Mouse (Mus musculus): ENCODE data around the gene Serpinb2.
A peak's percentile ranks its signal among the peaks of the same experiment; 100 is the strongest.

Gene Serpinb2

GRCm38 (mm10) chr1:107511252-107511651, at the start of gene Serpinb2:
TSS of gene Serpinb2 (plus strand) at chr1:107511423.
- no peak for DNase-seq (ENCODE audit: low spot score in 2 of 2)

GRCm38 (mm10) chr1:107479909-107480308, 31.3 kb upstream of the Serpinb2 start:
- no peak for DNase-seq (ENCODE audit: low spot score in 2 of 2)

GRCm38 (mm10) chr1:107481452-107481851, 29.8 kb upstream of the Serpinb2 start:
- peak; percentile 11 to 54 for DNase-seq (ENCODE audit: low spot score in 2 of 2)

- no peak for DNase-seq (ENCODE audit: low spot score in 2 of 2)
These were observed 21.6 kb upstream of the Serpinb2 start for GRCm38 (mm10) chr1:107489577-107489976.

GRCm38 (mm10) chr1:107496789-107497188, 14.4 kb upstream of the Serpinb2 start:
- DNase-seq (ENCODE audit: low spot score in 2 of 2): no peak

GRCm38 (mm10) chr1:107502025-107502424, 9.2 kb upstream of the Serpinb2 start:
- no peak for DNase-seq (ENCODE audit: low spot score in 2 of 2)

GRCm38 (mm10) chr1:107503294-107503693, 7.9 kb upstream of the Serpinb2 start:
- no peak for DNase-seq (ENCODE audit: low spot score in 2 of 2)

- no peak for DNase-seq (ENCODE audit: low spot score in 2 of 2)
These were observed 5.2 kb upstream of the Serpinb2 start for GRCm38 (mm10) chr1:107505898-107506562.

- DNase-seq (ENCODE audit: low spot score in 2 of 2): no peak
These were observed 1.2 kb downstream of the Serpinb2 start for GRCm38 (mm10) chr1:107512194-107513138.

GRCm38 (mm10) chr1:107513530-107513929, 2.3 kb downstream of the Serpinb2 start:
- no peak for DNase-seq (ENCODE audit: low spot score in 2 of 2)

- no peak for DNase-seq (ENCODE audit: low spot score in 2 of 2)
These were observed 4.7 kb downstream of the Serpinb2 start for GRCm38 (mm10) chr1:107515839-107516498.

GRCm38 (mm10) chr1:107525592-107525991, 14.4 kb downstream of the Serpinb2 start:
- DNase-seq (ENCODE audit: low spot score in 2 of 2): no peak

- no peak for DNase-seq (ENCODE audit: low spot score in 2 of 2)
These were observed 17.3 kb downstream of the Serpinb2 start for GRCm38 (mm10) chr1:107528325-107529078.

- DNase-seq (ENCODE audit: low spot score in 2 of 2): no peak
These were observed 18.3 kb downstream of the Serpinb2 start for GRCm38 (mm10) chr1:107529365-107530052.

- DNase-seq (ENCODE audit: low spot score in 2 of 2): no peak
These were observed 22.5 kb downstream of the Serpinb2 start for GRCm38 (mm10) chr1:107533736-107534135.

- no peak for DNase-seq (ENCODE audit: low spot score in 2 of 2)
These were observed 26.2 kb downstream of the Serpinb2 start for GRCm38 (mm10) chr1:107537435-107537834.

GRCm38 (mm10) chr1:107559494-107559893, 48.3 kb downstream of the Serpinb2 start:
- no peak for DNase-seq (ENCODE audit: low spot score in 2 of 2)

- no peak for DNase-seq (ENCODE audit: low spot score in 2 of 2)
These were observed 50.9 kb downstream of the Serpinb2 start for GRCm38 (mm10) chr1:107562110-107562509.

GRCm38 (mm10) chr1:107565644-107566043, 54.4 kb downstream of the Serpinb2 start:
- DNase-seq (ENCODE audit: low spot score in 2 of 2): no peak

GRCm38 (mm10) chr1:107576094-107576493, 64.9 kb downstream of the Serpinb2 start:
- DNase-seq (ENCODE audit: low spot score in 2 of 2): no peak

- DNase-seq (ENCODE audit: low spot score in 2 of 2): no peak
These were observed 66.3 kb downstream of the Serpinb2 start for GRCm38 (mm10) chr1:107577514-107577913.
